ENCODE assay signal across 25 mouse cellular contexts in the genomic region with DNA sequence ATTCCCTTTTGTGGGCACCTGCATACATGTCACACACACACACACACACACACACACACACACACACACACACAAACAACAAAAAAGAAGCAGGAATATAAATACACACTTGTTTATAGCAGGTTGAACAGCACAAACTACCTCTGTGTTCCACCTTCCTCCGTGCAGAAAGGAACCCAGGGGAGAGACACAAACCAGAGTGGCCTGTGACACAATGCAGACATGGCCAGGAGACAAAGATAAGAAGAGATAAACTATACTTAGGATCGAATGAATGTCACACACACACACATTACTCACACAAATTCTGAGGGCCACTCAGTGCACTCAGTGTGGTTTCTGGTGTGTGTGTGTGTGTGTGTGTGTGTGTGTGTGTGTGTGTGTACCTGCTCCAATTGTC. TPM values are rescaled to one million over a fixed set of nuclear protein-coding genes. Genes with fewer than 3 reads are reported as not detected.
A peak's percentile ranks its signal among the peaks of the same experiment; 100 is the strongest.
DNase-seq lines count a peak whose midpoint lies in the region; ATAC-seq and TF ChIP-seq lines count a peak whose summit lies in the region.
"Had no signal": no experiment of that assay in that cellular context is flagged by ENCODE, and none has a peak within 500 bp of the region (broad histone marks: within the 10 kb centered on the region; RNA-seq: fewer than 3 reads in every experiment).

No protein-coding gene starts in this region.

- peaks cover 99% of the 10 kb centered on the region for H3K4me1 ChIP-seq in heart, embryonic 13.5 days
- peaks cover 86% of the 10 kb centered on the region for H3K4me1 ChIP-seq in heart, postnatal 0 days (ENCODE audit: control insufficient read depth, insufficient read depth)
- H3K4me1 ChIP-seq in liver, postnatal 0 days (ENCODE audit: insufficient read depth): 0 out of 2 replicates have a peak, but pooled peaks cover 8% of the 10 kb centered on the region
- H3K4me1 ChIP-seq: hindbrain, embryonic 13.5 days; limb, embryonic 13.5 days had no signal

- DNase-seq in gastrocnemius, adult 2 months: no peak
- no peak for DNase-seq in gastrocnemius, postnatal 36 days
- no peak for DNase-seq in heart, postnatal 4 days
- DNase-seq in heart, postnatal 0 days (ENCODE audit: low spot score): no peak
- DNase-seq in liver, postnatal 0 days: no peak
- no peak for DNase-seq in ovary, postnatal 10 days (ENCODE audit: low spot score)
- no peak for DNase-seq in adipocyte (ENCODE audit: low spot score)
- DNase-seq: adrenal gland, postnatal 25 days; cerebellum, adult 8-10 months; cerebellum, postnatal 36 days; embryo, embryonic 11 days; gastrocnemius, postnatal 10 days; kidney, adult 11 months; kidney, postnatal 36 days; lung, postnatal 4 days; thymus, adult 2 months; thymus, postnatal 4 days had no signal

- H3K4me3 ChIP-seq in gastrocnemius, adult 2 months: no peak overlapping the region
- no peak overlapping the region for H3K4me3 ChIP-seq in heart, embryonic 13.5 days
- no peak overlapping the region for H3K4me3 ChIP-seq in heart, postnatal 0 days (ENCODE audit: low read depth, low read length)
- H3K4me3 ChIP-seq in liver, postnatal 0 days (ENCODE audit: low read depth, low read length): no peak overlapping the region
- H3K4me3 ChIP-seq: hindbrain, embryonic 13.5 days; kidney, embryonic 15.5 days; limb, embryonic 13.5 days had no signal

- intact Hi-C loops in gastrocnemius, adult 2 months (cut with DNase I): no loop called here
- intact Hi-C loops in gastrocnemius, postnatal 36 days (cut with DNase I): no loop called here

- peak overlapping the region; percentile 72 for H3K9ac ChIP-seq in heart, embryonic 13.5 days
- H3K9ac ChIP-seq in heart, postnatal 0 days (replicated peaks; ENCODE audit: low read depth, low read length): no peak overlapping the region; the same call in 1 of the 2 replicates
- H3K9ac ChIP-seq in liver, postnatal 0 days (replicated peaks): no peak overlapping the region
- H3K9ac ChIP-seq: hindbrain, embryonic 13.5 days; kidney, embryonic 15.5 days; limb, embryonic 13.5 days had no signal

- H3K9me3 ChIP-seq in heart, embryonic 13.5 days: no peaks in the 10 kb centered on the region
- H3K9me3 ChIP-seq in heart, postnatal 0 days (replicated peaks; ENCODE audit: control insufficient read depth, low read length): no peaks in the 10 kb centered on the region
- no peaks in the 10 kb centered on the region for H3K9me3 ChIP-seq in liver, postnatal 0 days (ENCODE audit: low read length)
- H3K9me3 ChIP-seq: hindbrain, embryonic 13.5 days; kidney, embryonic 15.5 days; limb, embryonic 13.5 days had no signal

- H3K36me3 ChIP-seq in heart, embryonic 13.5 days: peaks cover 17% of the 10 kb centered on the region
- H3K36me3 ChIP-seq in heart, postnatal 0 days (replicated peaks; ENCODE audit: control insufficient read depth, insufficient read depth, low read length): peaks cover 11% of the 10 kb centered on the region; the same call in 1 of the 2 replicates
- H3K36me3 ChIP-seq in liver, postnatal 0 days (replicated peaks; ENCODE audit: insufficient read depth, low read length): no peaks in the 10 kb centered on the region
- H3K36me3 ChIP-seq: hindbrain, embryonic 13.5 days; kidney, embryonic 15.5 days; limb, embryonic 13.5 days had no signal

- H3K27me3 ChIP-seq in heart, embryonic 13.5 days (replicated peaks): no peaks in the 10 kb centered on the region
- no peaks in the 10 kb centered on the region for H3K27me3 ChIP-seq in heart, postnatal 0 days (ENCODE audit: control insufficient read depth, insufficient read depth, low read length)
- H3K27me3 ChIP-seq in liver, postnatal 0 days (ENCODE audit: insufficient read depth, low read length): no peaks in the 10 kb centered on the region
- H3K27me3 ChIP-seq: kidney, embryonic 15.5 days; limb, embryonic 13.5 days had no signal

- H3K4me2 ChIP-seq in heart, embryonic 13.5 days: peak overlapping the region; percentile 52
- no peak overlapping the region for H3K4me2 ChIP-seq in heart, postnatal 0 days (ENCODE audit: low read depth, low read length)
- no peak overlapping the region for H3K4me2 ChIP-seq in liver, postnatal 0 days (ENCODE audit: low read depth, low read length)
- H3K4me2 ChIP-seq: hindbrain, embryonic 13.5 days; kidney, embryonic 15.5 days; limb, embryonic 13.5 days had no signal

- no peak for TF ChIP-seq CTCF in gastrocnemius, adult 2 months (IDR thresholded peaks at IDR 0.05)
- TF ChIP-seq CTCF in heart, postnatal 0 days (IDR thresholded peaks at IDR 0.05; ENCODE audit: low read depth): no peak
- TF ChIP-seq CTCF in liver, postnatal 0 days (IDR thresholded peaks at IDR 0.05; ENCODE audit: low read depth): no peak

- TF ChIP-seq EP300 in heart, postnatal 0 days (IDR thresholded peaks at IDR 0.05; ENCODE audit: low read depth): peak; percentile 66; the same call in 1 of the 2 replicates
- TF ChIP-seq EP300 in liver, postnatal 0 days (IDR thresholded peaks at IDR 0.05; ENCODE audit: low read depth): no peak

- 5% methylated on average over 2 of the region's 2 CpGs for WGBS in heart, embryonic 13.5 days
- 2% methylated on average over 2 of the region's 2 CpGs for WGBS in heart, postnatal 0 days
- WGBS in liver, postnatal 0 days (ENCODE audit: insufficient replicate concordance): 35% methylated on average over 2 of the region's 2 CpGs

- no peak for ATAC-seq in heart, embryonic 13.5 days (ENCODE audit: extremely low read depth, insufficient number of reproducible peaks, low FRiP score, low TSS enrichment)
- peak; percentile 18 for ATAC-seq in heart, postnatal 0 days (ENCODE audit: insufficient read depth, low read depth)
- no peak for ATAC-seq in liver, postnatal 0 days
- ATAC-seq: forebrain, embryonic 14.5 days; midbrain, embryonic 16.5 days had no signal

- H3K27ac ChIP-seq in gastrocnemius, adult 2 months: peak overlapping the region; percentile 93
- H3K27ac ChIP-seq in heart, embryonic 13.5 days (replicated peaks): peak overlapping the region; percentile 99
- peak overlapping the region; percentile 95 for H3K27ac ChIP-seq in heart, postnatal 0 days (ENCODE audit: low read depth)
- peak overlapping the region; percentile 55 for H3K27ac ChIP-seq in liver, postnatal 0 days (ENCODE audit: low read depth)
- H3K27ac ChIP-seq: hindbrain, embryonic 13.5 days; kidney, embryonic 15.5 days; limb, embryonic 13.5 days; stomach, postnatal 0 days had no signal

RNA-seq across cellular contexts. Expression of a gene that starts 38.5 kb away (rescaled TPM):
- 100 to 1,000 TPM; 424 to 437 TPM for total RNA-seq in gastrocnemius, adult 2 months (2021)
- 100 to 1,000 TPM; 427 to 468 TPM for total RNA-seq in gastrocnemius, postnatal 36 days (2021)
- 41.5 and 42.9 TPM in 2 replicates for polyA plus RNA-seq in heart, embryonic 13.5 days (2015; fragmentation: Nextera tagmentation; extraction: Ambion mirVana)
- 100 to 1,000 TPM; 366 to 416 TPM for total RNA-seq in heart, postnatal 4 days (2021)
- total RNA-seq in heart, postnatal 0 days (2014; rRNA removed; ENCODE audit: low replicate concordance): 215 and 246 TPM in 2 replicates
- 47.3 and 61.7 TPM in 2 replicates for polyA plus RNA-seq in heart, postnatal 0 days (2015; fragmentation: Nextera tagmentation; extraction: Ambion mirVana)
- polyA plus RNA-seq in liver, postnatal 0 days (2015; fragmentation: Nextera tagmentation; extraction: Ambion mirVana): 0.11 and 0.19 TPM in 2 replicates
- total RNA-seq: megakaryocyte-erythroid progenitor cell, adult 5-6 weeks had no signal
